Mouse (Mus musculus) lung, postnatal 25 days (tissue): ENCODE results near the gene Batf3.
"Not testable (repeated sequence)": the region's sequence is repeated elsewhere in the genome, so short reads cannot be mapped to it uniquely, and the experiment has no call there.

ENCODE experiments used
- DNase-seq: peaks from one replicate; pipeline ENCODE4 v3.0.0; 2022; ENCODE audit warnings: low spot score

Gene Batf3

GRCm38 (mm10) chr1:191132240-191132639 lies 34.6 kb downstream of the Batf3 start:
- DNase-seq: no peak

- no peak for DNase-seq
These were observed 35.3 kb downstream of the Batf3 start for GRCm38 (mm10) chr1:191132934-191133333.

GRCm38 (mm10) chr1:191135406-191135805 lies 37.8 kb downstream of the Batf3 start:
- no peak for DNase-seq

GRCm38 (mm10) chr1:191138436-191138835 lies 40.8 kb downstream of the Batf3 start:
- DNase-seq: no peak

GRCm38 (mm10) chr1:191138874-191139495 lies 41.3 kb downstream of the Batf3 start:
- DNase-seq: no peak

GRCm38 (mm10) chr1:191140983-191141382 lies 43.3 kb downstream of the Batf3 start:
- DNase-seq: no peak

GRCm38 (mm10) chr1:191149489-191149888 lies 51.8 kb downstream of the Batf3 start:
- DNase-seq: not testable (repeated sequence)

- no peak for DNase-seq
These were observed 53.4 kb downstream of the Batf3 start for GRCm38 (mm10) chr1:191150924-191151605.

- DNase-seq: peak; percentile 54
These were observed 55.4 kb downstream of the Batf3 start for GRCm38 (mm10) chr1:191153052-191153451.

- DNase-seq: no peak
These were observed 56.7 kb downstream of the Batf3 start for GRCm38 (mm10) chr1:191154314-191154713.
